Mouse (Mus musculus) left cerebral cortex, postnatal 14 days (tissue): ENCODE data around the gene Tomm40l. TPM values are rescaled to one million over a fixed set of nuclear protein-coding genes. Genes with fewer than 3 reads are reported as not detected.

Source experiments
- DNase-seq, 2 experiments: peaks; one replicate each; pipeline ENCODE4 v3.0.0; 2021 to 2022; ENCODE audit warnings: low spot score in 2 of 2, mixed read lengths in 1 of 2
- intact Hi-C: fragments of 180-260 bp; cut with DNase I; formaldehyde crosslinking; loops from one replicate; pipeline ENCODE4 v1.15.1; 2025
- total RNA-seq, 2 experiments: library from RNA; stranded (reverse); gene quantifications; 2 replicates each; pipeline ENCODE4 v1.2.3; 2021

The Tomm40l gene
- total RNA-seq, 2 experiments from 2014 or later, result 69.6 to 72.1 TPM

DNA sequence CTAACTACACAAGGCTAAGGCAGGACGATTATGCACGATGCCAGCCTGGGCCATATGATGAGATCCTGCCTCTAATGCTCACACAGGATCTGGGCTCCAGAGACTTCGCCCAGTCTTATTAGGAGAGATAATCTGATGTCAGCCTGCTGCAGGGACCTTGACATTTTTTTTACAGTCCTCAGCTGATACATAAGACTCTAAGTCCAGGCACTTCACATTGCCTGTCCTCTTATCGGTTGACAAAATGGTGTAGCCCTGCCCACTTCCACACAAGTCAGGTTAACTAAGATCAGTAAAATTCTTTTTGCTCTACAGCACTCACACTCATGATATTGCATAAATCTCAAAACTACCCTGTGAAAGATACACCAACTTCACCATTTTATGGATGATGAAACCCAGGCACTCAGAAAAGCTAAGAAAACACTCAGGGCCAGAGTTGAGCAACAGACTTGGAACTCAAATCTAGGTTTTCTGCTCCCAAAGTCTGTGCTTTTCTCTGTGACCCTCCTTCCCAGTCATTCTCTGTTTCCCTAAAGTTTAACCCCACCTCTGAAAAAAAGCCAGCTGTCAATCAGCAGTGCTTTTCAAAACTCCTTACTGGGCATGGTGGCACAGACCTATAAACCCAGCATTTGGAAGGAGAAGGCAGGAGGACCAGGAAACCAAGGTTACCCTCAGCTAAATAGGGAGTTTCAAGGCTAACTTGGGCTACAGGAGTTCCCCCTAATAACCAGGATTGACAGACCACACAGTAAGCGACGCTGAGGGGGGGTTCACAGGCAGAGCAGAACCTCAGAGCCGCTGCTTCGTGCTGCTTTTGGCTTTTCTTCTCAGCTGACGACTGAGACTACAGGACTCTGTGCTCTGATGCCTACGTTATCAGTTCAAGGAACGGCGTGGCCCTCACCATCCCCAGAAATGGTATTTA is 10.8 kb upstream of the Tomm40l start:
- no peak for DNase-seq
- intact Hi-C loops, result no loop called here

DNA sequence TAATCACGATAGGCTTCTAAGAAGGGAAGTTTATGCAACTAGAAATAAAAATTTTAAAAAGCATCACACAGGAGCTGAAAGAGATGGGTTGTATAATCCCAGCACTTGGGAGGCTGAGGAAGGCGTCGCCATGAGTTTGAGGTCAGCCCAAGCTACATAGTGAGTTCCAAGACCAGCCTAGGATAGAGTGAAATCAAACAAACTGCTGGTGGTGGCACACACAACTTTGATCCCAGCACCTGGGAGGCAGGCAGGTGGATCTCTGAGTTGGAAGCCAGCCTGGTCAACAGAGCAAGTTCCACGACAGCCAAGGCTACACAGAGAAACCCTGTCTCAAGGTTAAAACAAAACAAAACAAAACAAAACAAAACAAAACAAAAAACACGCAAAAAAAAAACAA is 10.0 kb upstream of the Tomm40l start:
- intact Hi-C loops, result no loop called here

DNA sequence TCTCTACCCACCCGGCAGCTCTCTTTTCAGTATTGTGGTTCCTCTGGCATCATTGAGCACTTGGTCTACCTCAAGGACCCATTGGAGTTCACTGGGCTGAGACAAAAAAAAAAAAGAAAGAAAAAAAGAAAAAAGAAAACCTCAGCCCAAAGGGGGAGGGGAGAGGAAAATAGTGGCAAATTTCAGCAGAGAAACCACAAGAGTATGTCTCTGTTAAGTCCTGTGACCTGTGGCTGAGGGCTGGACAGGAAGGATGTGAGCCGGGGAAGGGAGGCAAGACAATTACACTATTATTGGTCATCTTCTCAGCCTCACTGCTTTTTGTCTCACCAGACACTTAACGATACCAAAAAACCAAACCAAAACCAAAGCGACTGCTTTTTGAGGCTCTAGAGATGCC is 9.5 kb upstream of the Tomm40l start:
- no peak for DNase-seq
- intact Hi-C loops, result no loop called here

More for the DNA sequence above, 10.0 kb upstream of the Tomm40l start:
- no peak for DNase-seq

DNA sequence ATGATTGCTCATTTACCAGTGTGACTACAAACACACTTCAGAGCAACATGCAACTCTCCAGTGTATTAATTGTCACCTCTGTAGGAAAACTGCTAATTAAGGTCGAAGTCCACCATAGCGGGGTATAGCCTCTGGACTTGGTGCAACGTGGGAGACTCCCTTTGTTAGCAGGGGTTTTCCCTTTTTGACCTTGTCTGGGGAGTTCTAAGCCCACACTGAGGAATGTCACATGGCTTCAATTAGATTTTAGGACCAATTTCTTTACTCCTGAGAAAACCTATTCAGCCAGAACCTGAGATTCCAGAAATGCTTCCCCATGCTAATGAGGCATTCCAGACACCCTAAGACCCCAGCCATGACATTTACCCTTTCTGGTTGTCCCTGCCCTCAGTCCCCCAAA is 7.9 kb upstream of the Tomm40l start:
- intact Hi-C loops, result no loop called here
- no peak for DNase-seq

DNA sequence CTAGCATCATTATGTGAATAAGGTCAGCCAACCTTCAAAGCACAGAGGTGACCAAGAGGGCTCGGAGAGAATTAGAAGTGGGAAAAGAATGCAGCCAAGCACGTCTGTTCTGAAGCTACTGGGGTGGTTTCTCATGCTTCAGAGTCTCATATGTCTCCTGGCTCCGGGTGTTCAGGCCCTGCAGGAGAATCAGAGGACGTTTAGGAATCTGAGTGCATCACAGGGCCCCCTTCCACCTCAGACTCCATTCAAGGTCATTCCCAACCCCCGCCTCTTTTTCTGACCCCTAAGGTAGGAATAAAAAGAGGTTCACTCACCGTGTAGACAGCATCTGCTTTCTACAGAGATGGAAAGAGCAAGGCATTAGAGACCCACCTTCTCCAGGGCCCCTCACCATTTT is 7.4 kb upstream of the Tomm40l start:
- intact Hi-C loops, result no loop called here
- DNase-seq, result no peak

DNA sequence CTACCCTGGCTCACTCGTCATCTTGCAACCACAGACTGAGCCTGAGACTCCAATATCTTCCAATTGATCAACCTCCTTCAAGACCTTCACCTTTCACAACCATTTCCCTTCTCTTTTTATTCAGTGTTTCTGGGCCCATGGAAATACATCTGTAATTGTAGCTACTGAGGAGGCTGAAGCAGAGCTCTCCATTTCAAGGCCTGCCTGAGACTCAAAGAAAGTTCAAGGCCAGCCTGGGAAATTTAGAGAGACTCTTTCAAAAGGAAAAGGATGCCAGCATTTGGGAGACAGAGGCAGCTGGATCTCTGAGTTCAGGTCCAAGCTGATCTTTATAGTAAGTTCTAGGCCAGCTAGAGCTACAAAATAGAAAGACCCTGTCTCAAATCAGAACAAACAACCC is 5.6 kb upstream of the Tomm40l start:
- intact Hi-C loops, result no loop called here
- no peak for DNase-seq

DNA sequence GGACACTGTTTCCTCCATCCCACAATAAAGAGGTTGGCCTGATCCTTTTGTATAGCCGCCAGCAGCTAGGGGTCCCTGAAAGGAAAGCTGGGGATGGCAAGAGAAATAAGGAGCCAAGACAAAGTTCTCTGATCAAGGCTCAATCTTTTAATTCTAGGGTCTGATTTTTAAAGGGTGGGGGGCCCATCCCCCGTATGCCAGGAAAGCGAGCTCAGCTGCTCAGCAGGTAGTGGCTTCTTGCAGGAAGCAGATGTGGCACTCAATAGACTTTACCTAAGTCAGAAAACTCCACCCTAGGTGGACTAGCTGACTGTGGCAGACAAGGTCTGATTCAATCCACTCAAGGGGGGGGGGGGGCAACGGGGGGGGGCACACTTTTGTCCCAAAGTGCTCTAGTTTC is 4.5 kb upstream of the Tomm40l start:
- DNase-seq, result no peak
- intact Hi-C loops, result no loop called here

DNA sequence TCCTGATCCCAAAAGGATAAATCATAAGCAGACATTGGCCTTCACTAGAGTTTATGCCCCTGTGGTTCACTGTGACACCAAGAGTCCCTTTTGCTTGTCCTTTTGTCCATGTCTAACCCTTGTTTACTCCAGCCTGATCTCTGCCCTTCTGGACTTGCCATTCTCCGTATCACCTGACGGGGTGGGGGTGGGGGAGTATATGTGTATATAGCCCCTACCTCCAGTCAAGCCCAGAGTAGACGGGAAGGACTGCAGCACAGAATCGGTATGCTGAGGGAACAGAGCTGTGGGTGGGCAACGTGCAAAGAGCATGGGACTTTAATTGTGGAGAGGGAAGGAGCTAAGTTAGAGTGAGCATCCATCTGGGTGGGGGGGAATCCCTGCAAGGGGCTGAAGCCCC is 2.5 kb upstream of the Tomm40l start, which contains the start of gene Apoa2:
TSS of gene Apoa2 (plus strand) at position 198 of the 400 bp plus-strand sequence.
- intact Hi-C loops, result loop anchor here (5.0 kb wide), 1 partner anchor 63 kb away; no protein-coding TSS in a partner anchor
- DNase-seq, result no peak

DNA sequence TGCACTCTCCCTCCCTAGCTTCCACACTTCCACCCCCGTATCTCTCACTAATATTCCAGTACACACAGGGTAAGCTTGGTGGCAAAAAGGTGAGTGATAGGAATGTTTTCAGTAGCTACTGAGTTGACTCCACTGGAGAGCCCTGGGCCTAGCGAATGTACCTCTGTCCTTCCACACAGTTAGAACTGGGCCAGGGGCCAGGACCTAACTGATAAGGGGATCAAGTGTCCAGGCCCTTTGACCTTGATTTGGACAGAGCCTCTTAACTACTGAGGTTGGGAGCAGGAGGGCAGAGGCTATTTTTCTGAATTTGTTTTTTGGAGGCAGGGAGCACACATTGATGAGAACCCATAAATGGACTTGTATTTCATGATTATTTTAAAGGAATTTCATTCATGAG is 1.5 kb upstream of the Tomm40l start:
- intact Hi-C loops, result loop anchor here (5.0 kb wide), 1 partner anchor 61 kb away; no protein-coding TSS in a partner anchor
- no peak for DNase-seq

DNA sequence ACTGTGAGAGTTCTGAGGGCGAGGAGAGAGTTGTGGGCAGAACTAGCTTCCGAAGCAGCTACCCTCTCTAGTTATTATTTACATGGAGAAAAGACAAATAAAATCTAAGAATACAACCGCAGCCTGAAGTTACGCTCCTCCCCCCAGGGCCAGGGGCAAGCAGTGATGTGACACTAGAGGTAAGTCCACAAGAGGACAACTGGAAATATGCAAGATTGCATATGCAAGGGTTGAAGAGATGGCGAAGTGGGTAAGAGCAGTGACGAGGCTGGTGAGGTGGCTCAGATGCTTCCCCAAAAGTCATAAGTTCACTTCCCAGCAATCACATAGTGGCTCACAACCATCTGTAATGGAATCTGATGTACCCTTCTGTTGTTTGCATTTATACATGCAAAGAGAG is 854 bp upstream of the Tomm40l start:
- intact Hi-C loops, result loop anchor here (5.0 kb wide), 1 partner anchor 61 kb away; no protein-coding TSS in a partner anchor
- DNase-seq, result no peak

DNA sequence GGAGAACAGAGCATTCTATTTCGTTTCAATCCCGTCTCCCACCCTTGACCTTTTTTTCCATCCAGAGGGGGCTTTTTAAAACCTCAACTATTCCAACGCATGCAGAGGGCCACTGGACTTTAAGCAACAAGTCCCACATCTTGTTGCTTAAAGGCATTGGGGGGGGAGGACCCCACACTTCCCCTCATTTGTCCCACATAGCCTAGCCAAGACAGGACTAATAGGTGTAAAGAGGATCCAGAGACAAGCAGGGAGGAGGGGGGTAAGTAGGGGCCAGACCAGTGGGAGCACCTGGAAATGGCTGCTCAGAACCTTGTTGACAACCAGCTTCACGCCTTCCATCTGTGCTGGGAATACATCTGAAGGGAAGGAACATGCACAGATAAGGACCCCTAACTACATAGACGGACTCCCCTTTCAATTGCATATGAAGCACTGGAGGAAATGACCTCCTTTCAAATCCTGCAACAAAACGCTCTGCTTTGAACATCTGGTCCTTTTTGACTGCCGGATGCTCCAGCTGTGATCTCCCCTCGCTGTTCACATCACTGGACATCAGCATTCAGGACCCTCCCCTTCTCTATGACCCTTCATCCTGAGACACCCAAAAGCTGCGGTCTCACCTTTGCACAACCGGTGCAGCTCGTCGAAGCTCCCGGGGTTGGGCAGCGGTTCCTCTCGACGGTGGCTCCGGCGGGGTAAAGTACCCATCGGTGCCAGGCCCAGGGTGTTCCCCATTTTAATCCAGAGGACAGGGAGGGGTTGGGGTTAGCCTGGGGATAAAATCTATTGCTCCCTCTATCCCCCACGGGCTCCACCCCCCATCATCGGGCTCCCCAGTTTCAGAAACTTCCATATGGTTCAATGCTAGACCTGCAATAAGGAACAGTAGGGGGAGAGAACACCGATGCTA is 777 bp downstream of the Tomm40l start:
- intact Hi-C loops, result loop anchor here (2.0 to 5.0 kb wide), 2 partner anchors 59 to 103 kb away; no protein-coding TSS in a partner anchor
- DNase-seq, result no peak

DNA sequence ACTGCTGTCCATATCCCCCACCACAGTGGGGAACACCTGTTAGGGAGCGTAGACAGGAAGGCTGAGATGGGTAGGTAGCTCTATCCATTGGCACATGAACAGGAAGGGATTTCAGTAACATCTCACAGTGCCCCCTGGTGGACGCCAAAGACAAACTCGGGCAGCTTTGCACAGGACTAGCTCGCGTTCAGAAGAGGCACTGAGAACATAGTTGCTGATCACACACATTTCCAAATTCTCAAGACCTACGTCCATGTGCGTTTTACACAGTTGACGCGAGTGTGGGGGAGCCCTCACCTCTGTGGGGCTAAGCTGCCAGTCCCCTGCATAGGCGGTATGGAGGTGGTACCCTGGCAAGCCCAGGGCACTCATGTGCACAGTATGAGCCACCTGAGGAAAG is 1.4 kb downstream of the Tomm40l start:
- intact Hi-C loops, result loop anchor here (2.0 to 5.0 kb wide), 2 partner anchors 59 to 102 kb away; no protein-coding TSS in a partner anchor
- peak; percentile 92 to 93 for DNase-seq

DNA sequence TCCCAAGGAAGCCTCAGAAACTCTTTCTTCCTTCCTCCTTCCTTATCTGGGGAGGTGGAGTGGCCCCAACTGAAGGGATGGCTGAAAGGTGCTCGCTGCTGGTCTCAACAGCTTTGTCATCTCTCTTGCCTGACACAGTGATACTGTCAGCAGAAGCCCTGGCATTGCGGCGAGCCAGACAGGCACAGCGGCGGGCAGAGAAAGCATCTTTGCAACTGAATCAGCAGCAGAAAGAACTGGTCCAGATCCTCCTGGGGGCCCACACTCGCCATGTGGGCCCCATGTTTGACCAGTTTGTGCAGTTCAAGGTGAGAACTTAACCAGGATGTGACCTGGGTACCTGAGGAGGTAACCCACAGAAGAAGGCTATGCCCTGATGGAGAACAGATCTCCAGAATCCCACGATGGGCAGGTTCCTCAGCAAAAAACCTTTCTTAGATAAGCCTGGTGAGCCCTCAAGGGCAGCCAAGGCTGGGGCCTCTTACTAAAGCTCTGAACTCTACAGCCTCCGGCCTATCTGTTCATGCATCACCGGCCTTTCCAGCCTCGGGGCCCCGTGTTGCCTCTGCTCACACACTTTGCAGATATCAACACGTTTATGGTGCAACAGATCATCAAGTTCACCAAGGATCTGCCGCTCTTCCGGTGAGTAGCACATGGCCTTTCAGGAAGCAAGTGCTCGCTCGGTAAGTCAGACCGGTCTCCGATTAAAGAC is 5.9 kb downstream of the Tomm40l start:
- intact Hi-C loops, result no loop called here
- no peak for DNase-seq

DNA sequence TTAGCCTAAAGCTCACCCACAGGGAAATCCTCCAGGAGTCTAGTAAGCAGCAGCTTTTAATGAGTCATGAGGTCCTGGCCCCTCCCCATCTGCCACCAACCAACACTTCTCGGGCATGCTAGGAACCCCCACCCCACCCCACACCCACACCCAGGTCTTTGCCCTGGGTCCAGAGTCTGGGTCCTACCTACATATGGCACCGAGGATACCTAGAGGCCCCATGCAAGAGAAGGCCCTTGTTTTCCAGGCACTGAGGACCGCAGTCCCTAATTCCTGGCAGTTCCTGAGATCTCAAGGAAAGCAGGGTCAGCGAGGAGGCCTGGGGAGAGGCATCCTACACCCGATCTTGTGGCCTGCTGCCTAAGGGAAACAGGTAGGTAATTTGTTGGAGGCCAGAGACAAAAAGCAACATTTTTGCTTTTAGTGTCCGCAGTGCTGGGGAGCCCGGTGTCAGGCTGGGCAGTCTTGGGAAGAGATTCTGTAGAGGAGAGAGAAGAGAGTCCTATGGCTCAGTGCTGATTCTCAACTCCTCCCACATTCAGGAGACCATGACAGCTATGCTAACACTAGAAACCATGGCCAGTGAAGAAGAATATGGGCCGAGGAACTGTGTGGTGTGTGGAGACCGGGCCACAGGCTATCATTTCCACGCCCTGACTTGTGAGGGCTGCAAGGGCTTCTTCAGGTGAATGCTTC is 8.4 kb downstream of the Tomm40l start, which contains the start of gene Nr1i3:
TSS of gene Nr1i3 (plus strand) at position 170 of the 696 bp plus-strand sequence.
- intact Hi-C loops, result no loop called here
- no peak for DNase-seq

DNA sequence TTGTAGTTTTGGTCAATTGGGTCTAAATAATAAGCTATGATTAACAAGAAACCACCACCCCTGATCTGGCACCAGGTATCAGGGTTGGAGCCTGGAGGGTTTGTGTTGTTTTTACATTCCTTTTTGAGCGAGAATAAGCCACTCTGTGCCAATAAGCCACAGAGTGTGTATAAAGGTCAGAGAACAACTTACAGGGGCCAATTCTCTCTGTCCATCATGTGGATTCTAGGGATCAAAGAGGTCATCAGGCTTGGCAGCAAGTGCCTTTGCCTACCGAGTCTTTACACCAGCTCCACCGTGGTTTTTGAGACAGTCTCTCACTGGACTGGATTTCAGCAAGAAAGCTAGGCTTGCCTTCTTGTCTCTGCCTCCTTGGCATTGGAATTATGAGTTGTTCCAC is 9.5 kb downstream of the Tomm40l start:
- no peak for DNase-seq
- intact Hi-C loops, result no loop called here

DNA sequence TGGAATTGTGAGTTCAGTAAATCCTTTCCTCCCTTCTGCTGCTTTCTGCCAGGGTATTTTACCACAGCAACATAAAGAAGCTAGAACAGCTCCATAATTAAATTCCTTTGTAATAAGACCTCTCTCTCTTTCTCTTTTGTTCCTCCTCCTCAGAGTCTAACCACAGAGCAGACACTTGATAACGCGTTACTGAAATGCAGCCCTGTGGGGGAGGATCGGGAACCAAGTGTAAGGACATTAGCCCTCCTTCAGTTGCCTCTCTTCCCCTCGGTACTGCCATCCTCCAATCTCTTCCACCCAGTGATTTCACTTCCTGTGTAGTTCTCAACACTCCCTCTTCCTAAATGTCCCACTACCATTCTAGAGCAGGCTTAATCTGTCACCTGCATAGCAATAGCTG is 12.9 kb downstream of the Tomm40l start:
- no peak for DNase-seq
- intact Hi-C loops, result no loop called here

DNA sequence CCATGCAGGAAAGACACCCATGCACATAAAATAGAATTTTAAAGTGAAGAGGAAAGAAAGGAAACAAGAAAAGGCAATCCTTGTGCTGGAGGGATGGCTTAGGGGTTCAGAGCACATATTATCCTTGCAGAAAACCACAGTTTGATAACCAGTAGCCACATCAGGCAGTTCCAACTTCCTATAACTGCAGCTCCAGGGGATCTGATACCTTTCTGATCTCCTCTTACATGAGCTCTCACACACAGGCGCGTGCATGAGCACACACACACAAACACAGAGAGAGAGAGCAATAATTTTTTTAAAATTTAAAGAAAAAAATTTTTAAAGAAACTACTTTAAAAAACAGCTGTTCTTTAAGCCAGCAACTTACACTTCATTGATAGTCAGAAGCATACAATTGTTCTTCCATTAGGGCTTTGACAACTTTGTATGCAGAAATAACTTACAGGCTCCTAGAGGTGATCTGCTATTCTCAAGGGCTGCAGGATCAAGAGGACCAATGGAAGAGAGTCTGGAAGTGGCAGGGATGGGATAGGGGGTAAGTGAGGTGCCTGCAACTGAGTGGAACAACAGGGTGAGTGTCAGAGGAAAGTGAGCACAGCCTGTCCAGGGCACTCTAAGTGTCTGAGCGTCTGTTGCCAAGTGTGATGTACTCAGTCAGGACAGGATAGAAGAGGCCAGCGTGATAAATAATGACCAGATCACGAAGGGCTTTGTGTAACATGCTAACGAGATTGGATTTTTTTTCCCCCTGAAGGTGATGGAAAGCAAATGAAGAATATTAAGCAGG is 16.4 kb downstream of the Tomm40l start:
- no peak for DNase-seq
- intact Hi-C loops, result no loop called here

DNA sequence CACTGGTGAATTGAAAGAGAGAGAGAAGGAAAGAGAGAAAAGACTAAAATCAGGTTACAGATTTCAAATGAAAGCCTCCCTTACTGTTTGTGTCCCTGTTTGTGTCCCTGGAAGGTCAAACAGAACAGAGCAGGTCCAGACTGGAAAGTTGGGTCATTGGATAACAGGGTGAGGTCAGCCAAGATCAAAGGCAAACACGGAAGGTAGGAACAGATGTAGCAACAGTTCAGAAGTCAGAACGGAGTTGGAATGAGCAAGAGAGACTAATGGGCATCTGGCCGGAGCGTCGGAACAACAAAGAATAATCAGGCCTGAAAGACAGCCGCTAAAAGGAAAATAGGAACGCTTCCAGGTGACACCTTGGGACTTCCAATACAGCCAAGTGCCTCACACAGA is 18.1 kb downstream of the Tomm40l start:
- no peak for DNase-seq
- intact Hi-C loops, result no loop called here
